Mouse (Mus musculus) erythroblast, embryonic 14.5 days (primary cell): ENCODE results near the gene C1s2.

Experiments used
- GATA1 ChIP-seq: IDR thresholded peaks from 2 replicates; pipeline ENCODE4 v1.6.1; 2012; ENCODE audit warnings: low read length, inconsistent platforms, mixed read lengths
- TAL1 ChIP-seq: IDR thresholded peaks from 3 replicates; pipeline ENCODE4 v1.6.1; 2012; ENCODE audit warnings: low read length, inconsistent platforms, mixed read lengths

GRCm38 (mm10) chr6:124588771-124589170 is 47.1 kb downstream of the C1s2 start:
- no peak for TF ChIP-seq TAL1
- no peak for TF ChIP-seq GATA1
